Mouse (Mus musculus) left cerebral cortex, postnatal 10 days (tissue): ENCODE measurements around the gene Tmem119. TPM values are rescaled to one million over a fixed set of nuclear protein-coding genes. Genes with fewer than 3 reads are reported as not detected.
"Not testable (repeated sequence)": the region's sequence is repeated elsewhere in the genome, so short reads cannot be mapped to it uniquely, and the experiment has no call there.

Experiments
- DNase-seq, 2 experiments: peaks; one replicate each; pipeline ENCODE4 v3.0.0; 2021 to 2022; ENCODE audit warnings: low spot score in 2 of 2, mixed read lengths in 1 of 2; ENCODE audit errors: extremely low spot score in 1 of 2
- intact Hi-C: fragments of 180-260 bp; cut with DNase I; formaldehyde crosslinking; loops from one replicate; pipeline ENCODE4 v1.15.1; 2025
- total RNA-seq, 2 experiments: library from RNA; stranded (reverse); gene quantifications; 2 replicates each; pipeline ENCODE4 v1.2.3; 2021

Tmem119 gene
- total RNA-seq, 2 experiments from 2014 or later, result 12.0 to 16.0 TPM

DNA sequence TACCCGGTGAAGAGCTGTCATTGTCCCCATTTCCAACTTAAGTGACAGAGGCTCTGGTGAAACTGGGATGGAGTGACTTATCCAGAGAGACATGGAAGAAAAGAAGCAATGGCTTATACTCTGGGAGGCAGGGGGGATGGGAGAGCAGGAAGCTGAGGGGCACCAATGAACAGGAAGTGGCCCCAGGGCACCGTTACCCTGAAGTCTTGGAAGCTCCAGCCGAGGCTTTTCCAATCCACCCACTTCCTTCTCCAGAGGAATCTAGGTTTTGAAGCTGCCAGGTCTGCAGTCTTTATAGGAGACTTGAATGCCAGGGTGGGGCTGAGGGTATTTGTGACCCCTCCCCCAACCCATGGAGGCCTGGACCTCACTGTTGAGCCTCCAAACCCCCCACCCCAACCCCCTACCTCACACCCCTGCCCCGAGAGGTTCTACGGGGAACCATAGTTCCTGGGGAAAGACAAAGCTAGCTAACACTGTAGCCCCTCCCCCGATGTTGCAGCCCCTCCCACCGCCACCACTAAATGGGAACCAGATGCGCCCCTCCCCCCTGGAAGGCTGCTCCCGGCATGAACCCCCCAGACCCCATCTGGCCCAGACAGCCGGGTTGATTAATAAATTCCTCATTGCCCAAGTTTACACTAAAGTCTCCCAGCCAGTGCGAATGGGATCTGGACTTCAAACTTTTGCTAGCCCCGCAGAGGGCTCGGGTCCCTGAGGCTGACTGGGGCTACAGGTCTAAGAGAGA is 3.7 kb downstream of the Tmem119 start:
- DNase-seq, result peak in 1 of 2 experiments; percentile 74
- intact Hi-C loops, result no loop called here

DNA sequence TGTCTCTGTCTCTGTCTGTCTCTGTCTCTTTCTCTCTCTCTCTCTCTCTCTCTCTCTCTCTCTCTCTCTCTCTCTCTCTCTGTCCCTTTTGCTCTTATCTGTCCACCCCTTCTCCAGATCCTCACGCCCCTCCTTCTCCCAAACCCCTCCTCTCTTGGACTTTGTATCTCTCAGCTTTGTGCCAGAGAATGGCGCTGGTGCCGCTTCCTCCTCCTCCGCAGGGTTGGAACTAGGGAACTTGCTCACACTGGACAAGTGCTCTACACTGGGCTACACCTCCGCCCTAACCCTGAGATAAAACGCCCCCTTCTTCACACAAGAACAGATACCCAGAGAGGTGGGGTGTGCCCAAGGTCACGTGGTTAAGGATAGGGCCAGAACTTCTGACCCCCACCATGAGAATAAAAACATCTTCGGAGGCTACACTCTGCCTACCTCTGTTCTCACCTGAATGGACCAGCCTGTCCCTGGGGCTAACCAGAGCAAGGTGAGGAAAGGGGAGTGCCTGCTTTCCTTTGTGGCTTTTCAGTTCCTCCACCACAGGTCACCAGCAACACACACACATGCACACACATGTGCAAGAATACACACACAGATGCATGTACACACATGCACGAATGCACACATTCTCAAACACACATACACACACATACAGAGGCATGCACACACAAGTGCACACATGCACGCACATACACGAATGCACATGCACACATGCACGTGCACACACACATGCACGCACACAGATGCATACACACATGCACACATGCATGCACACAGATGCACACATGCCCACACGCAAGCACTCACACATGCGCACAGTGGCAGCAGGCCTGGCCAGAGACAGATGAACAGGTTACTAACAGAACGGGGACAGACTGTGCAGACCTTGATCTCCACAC is 8.9 kb downstream of the Tmem119 start:
- intact Hi-C loops, result no loop called here
- DNase-seq, result no peak

DNA sequence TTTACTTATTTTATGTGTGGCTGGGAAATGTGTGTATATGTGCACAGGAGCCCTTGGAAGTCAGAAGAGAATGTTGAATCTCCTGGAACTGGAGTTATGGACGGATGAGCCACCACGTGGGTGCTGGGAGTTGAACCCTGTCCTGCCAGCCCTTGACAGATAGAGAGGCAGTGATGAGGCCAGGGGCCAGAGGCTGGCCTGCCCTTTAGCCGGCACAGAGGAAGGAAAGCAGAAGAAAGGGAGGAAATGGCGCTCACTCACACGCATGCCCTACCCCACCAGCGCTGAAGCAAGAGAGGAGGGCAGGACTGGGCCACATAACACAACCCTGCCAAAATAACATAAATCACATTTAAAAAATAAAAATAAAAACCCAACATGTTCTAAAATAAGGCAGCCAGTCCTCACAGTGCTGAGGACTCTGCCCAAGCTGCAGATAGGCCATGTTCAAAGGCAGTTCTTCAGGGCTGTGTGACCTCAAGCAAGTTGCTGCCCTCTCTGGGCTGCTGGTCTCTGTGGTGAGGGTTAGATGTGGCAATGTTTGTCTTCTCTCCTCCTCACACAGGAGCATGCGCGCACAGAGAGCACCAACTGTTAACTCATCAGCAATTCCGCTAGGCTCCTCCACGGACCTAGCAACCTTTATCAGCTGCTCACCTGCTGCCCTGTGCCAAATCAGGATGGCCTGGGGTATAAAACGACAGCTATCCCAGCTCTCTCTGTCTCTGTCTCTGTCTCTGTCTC is 9.7 kb downstream of the Tmem119 start:
- DNase-seq, result no peak
- intact Hi-C loops, result no loop called here

DNA sequence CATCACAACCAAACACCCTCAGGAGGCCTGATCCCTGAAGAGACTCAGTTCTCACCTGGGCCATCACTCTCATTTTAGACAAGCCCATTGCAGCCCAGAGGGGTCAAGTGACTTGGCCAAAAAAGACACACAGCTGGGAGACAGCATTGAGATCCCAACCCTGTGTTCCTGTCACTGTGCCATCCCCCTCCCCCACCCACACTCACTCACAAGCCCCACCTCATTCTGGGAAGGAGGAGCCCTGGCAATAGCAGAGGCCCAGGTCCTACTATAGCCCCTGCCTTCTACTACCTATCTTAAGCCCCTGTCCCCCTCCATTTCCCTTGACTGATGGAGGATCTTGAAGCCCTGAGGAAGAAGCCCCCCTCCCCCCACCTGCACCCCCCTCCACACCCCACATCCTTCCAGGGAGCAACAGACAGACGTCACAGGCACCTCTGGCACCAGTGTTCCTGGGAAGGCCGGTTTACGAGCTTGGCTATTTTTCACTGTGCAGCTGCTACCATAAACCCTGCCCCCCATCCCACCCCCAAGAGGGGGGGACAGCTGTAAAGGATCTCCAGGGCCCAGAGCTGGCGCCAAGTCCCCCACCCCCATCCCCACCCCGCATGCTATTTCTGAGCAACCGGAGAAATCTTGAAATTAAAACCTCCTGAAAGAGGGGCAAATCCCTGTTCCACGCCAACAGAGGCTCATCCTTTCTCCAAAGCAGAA is 11.1 kb downstream of the Tmem119 start:
- no peak for DNase-seq
- intact Hi-C loops, result no loop called here

DNA sequence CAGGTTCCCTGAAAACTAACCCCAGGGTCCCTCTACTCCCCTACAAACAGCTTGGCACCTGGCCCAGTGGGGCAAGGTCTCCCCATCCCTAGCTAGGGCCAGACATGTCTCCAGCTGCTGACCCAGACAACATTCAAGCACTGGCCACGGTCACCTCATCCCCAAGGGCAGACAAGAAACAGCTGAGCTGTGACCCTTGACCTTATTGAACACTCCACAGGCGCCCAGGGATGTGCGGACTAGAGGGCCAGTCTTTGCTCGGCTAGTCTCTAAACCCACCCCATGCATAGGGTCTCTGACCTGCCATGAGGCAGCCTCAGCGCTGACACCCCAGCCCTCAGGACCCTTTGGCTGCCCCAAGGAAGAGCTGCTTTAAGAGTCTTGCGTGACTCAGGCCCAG is 11.7 kb downstream of the Tmem119 start:
- DNase-seq, result no peak
- intact Hi-C loops, result no loop called here

DNA sequence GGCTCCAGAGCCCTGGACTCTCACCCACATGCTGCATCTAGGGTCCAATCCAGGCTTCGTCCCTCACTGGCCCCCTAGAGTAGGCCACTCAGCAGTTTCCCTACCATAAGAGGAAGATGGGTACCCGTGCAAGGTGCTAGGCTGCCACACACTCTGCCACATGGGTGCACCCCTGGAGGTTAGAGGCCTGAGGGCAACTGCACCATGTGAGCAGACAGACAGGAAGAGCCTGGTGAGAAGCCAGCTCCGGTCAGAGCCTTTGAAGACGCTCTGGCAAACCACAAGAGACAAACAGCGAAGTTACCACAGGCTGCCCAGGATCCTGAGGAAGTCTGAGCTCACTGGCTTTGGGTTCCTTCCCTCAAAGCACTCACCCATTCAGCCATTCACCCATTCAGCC is 13.3 kb downstream of the Tmem119 start:
- intact Hi-C loops, result no loop called here
- DNase-seq, result no peak

DNA sequence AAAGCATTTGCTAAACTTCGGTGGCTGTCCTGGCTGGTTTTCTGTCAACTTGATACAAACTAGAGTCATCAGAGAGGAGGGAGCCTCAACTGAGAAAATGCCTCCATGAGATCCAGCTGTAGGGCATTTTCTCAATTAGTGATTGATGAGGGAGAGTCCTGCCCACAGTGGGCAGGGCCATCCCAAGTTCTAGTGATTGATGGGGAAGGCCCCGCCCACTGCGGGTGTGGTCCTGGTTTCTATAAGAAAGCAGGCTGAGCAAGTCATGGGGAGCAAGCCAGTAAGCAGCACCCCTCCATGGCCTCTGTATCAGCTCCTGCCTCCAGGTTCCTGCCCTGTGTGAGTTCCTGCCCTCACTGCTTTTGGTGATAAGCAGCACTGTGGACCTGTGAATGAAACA is 16.2 kb downstream of the Tmem119 start:
- DNase-seq, intact Hi-C loops: not testable (repeated sequence)

DNA sequence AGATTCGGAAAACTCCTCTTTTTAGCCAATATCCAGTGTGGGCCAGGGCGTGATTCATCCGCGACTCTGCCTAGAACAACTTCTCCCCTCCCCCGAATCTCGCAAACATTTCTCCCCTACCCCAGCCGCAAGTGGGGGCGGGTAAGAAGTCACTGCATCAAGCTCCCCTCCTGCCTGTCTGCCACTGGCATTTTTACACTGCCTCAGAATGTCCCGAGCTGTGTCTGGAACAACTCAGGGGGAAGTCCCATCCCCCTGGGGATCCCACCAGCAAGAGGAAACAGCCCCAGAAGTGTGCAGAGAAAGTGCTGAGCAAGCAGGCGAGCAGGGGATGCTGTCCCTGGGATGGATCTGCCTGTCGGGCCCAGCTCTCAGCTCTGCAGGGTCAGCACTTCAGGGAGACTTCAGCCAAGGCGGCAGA is 16.7 kb downstream of the Tmem119 start:
- peak; percentile 59 to 80 for DNase-seq
- intact Hi-C loops, result no loop called here

DNA sequence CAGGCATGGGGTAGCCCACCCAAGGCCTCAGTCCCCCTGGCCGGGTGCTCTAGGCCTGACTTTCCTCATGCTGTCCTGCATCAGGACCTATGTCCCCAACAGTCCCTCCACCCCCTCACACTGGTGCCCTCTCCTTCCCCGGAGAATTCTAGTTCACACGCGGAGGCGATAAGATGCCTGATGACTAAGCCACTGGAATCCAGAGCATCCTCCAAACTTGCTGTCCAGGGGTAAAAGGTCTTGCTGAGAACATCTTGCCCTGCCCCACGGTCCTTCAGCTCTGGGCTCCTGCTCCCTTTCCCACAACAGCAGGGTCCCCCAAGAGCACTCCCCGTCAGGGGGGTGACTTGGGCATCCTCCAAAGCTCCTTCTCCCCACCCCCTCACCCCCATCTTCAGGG is 17.7 kb downstream of the Tmem119 start:
- no peak for DNase-seq
- intact Hi-C loops, result no loop called here

DNA sequence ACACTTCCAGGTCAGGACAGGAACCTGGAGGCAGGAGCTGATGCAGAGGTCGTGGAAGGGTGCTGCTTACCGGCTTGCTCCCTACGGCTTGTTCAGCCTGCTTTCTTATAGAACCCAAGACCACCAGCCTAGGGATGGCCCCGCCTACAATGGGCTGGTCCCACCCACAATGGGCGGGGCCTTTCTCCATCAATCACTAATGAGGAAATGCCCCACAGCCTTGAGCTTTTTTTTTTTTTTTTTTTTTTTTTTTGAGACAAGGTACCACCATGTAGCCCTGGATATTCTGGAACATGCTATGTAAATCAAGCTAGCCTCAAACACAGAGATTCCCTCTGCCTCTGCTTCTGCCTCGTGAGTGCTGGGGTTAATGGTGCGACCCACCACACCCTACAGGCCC is 18.4 kb downstream of the Tmem119 start:
- intact Hi-C loops, result no loop called here
- DNase-seq, result no peak

DNA sequence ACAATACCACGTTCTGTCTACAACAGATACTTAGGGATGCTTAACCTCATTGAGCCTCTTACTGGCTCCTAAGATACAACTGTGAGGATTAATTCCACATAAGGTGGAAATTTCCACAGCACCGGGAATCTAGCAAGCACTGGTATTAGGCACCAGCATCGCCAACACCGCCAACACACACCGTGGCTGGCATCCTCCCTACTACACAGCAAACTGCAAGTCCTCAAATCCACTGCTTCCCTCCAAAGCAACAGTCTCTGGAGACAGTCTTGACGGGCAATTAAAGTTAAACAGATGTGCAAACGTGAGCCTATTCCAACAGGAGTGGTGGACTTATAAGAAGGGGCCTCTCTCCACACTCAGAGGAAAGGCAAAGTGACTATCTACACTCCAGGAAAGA is 19.1 kb downstream of the Tmem119 start:
- no peak for DNase-seq
- intact Hi-C loops, result no loop called here

DNA sequence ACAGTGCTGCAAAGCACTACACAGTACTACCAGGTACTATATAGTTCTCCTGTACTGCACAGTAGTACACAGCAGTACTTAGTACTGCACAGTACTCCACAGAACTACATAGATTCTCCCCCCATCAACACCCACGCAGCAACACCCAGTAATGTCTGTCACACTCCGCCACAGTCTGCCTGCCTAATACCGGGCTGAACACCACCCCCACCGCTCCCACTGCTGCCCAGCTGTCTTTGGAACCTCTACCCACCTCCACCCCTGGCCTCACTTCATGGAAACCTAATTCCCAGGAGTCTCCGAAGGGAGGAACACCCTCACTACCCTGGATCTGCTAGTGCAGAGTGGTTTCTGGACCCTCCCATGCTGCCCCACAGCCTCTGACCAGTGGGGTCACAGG is 19.6 kb downstream of the Tmem119 start:
- intact Hi-C loops, result no loop called here
- DNase-seq, result no peak

DNA sequence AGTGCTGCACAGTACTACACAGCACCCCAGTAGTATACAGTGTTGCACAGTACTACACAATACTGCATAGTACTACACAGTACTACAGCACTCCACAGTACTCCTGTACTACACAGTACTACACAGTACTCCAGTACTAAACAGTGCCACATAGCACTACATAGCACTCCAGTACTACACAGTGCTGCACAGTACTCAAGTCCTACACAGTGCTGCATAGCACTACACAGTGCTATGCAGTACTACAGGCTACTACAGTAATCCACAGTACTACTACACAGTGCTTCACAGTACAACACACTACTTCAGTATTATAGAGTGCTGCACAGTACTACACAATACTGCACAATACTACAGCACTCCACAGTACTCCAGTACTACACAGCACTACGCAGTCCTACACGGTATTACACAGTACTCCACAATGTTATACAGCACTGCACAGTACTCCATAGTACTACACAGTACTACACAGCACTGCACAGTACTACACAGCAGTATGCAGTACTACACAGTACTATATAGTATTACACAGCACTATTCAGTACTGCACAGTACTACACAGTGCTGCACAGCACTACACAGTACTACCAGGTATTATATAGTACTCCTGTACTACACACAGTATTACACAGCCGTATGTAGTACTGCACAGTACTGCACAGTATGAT is 20.1 kb downstream of the Tmem119 start:
- DNase-seq, result no peak

DNA sequence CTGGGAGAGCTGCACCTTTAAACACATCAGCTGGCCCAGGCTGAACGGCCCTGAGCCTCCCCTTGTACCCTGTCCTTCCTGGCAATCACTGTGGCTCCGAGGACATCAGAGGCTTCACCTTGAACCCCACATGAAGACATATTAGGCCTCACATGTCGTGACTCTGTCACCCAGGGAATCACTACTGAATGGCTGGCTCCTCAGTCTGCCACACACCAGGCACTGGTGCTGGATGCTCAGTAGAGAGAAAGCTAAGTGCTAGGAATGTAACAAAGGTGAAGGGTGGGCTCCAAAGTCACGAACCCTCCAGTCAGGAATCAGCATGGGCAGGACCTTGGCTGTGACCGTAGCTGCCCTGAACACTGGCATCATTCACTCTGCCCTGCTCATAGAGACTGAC is 20.7 kb downstream of the Tmem119 start:
- no peak for DNase-seq
- intact Hi-C loops, result no loop called here

More for the DNA sequence above, 20.1 kb downstream of the Tmem119 start:
- intact Hi-C loops, result no loop called here

DNA sequence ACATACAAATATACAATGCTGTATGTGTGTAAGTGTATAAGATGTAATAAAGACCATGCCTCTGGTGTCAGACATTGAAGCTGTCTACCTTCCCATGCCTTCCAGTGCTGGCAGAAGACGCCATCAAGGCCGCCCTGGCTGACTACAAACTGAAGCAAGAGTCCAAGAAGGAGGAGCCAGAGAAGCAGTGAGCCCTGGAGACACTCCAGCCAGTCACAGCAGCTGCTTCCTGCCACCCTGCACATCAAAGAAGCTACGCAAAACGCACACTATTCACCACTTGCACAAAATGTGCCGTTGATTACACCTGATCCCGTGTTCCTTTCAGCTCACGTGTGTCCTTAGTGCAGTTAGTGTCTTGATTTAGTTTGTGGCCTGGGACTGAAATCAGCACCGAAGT is 22.6 kb downstream of the Tmem119 start:
- DNase-seq, intact Hi-C loops: not testable (repeated sequence)

DNA sequence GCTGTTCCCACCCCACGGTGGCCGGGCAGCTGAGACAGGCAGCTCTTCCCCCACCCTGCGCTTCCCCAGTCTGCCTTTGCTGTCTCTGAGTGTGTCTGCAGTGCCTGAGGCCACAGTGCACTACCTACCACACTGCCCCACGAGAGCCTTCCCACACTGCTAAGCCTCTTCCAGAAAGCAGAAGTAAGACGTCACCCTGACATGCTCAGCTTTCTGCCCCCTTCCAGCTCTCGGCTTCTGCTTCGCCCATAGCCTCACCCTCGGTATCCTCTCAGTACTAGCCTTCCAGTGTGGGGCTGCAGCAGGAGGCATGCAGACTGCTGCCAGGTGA is 23.5 kb downstream of the Tmem119 start:
- DNase-seq, result no peak
- intact Hi-C loops, result no loop called here

DNA sequence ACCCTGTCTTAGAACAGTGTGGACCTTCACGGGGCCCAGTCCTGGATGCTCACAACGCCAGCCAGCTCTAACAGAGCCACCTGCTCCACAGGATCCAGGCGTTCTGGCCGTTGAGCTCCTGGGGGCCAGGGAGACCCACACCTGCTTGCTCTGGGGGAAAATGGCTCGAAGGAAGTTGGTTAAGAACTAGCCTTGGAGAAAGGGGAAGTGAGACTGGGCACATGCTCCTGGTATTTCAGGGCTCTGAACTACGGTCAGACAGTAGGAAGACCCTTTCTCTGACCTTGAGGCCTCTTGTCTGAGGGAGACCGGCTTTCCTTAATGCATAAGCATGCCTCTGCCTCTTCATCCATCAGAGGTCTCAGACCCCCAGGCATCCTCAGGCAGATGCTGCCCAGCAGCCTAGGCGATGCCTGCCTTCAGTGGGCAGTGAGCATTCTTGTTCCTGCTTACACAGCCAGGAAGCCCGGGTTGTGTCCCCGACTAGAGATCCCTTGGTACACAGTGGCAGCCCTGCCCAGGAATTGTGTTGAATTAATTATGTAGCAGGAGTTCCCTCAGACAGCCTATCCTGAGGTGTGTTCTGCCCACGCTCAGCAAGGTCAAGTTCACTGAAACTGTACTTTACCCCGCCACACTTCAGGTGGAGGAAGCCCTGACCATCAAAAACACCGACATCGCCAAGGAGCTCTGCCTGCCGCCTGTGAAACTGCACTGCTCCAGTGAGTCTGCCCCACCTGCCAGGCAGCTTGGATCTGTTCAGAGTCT is 24.0 kb downstream of the Tmem119 start:
- intact Hi-C loops, result no loop called here
- DNase-seq, result no peak

DNA sequence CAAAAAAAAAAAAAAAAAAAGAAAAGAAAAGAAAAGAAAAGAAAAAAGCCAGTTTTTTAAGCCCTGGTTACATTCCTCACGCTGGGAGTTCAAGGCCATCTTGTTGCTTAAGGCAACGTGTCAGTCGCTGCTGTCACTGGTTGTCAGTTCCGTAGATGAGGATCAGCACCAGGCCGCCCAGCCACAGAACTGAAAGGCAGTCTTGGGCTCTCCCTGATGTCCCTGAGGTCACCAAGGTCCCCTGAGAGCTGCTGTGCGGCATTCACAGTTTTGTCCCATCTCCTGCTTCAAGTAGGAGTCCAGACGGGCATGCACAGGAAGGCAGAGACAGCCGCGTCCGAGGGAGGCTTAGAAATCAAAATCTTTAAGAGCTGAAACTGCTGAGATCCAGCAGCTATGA is 24.7 kb downstream of the Tmem119 start:
- DNase-seq, result no peak
- intact Hi-C loops, result no loop called here
